Mouse (Mus musculus) C2C12 (cell line): ENCODE results near the gene Hecw2. TPM values are rescaled to one million over a fixed set of nuclear protein-coding genes. Genes with fewer than 3 reads are reported as not detected.

Experiments used
- H3K27me3 ChIP-seq: one replicate; pipeline ENCODE4 v1.6.1; 2011; ENCODE audit not compliant: control insufficient read depth, insufficient read depth, insufficient read length
- H3K36me3 ChIP-seq: one replicate; pipeline ENCODE4 v1.6.1; 2011; ENCODE audit not compliant: control insufficient read depth, insufficient read depth
- H3K4me3 ChIP-seq: one replicate; pipeline ENCODE4 v1.5.1; 2011; ENCODE audit warnings: mild to moderate bottlenecking, control low read depth; ENCODE audit not compliant: poor library complexity, insufficient read depth, severe bottlenecking
- H3K79me2 ChIP-seq: one replicate; pipeline ENCODE4 v1.6.1; 2011; ENCODE audit not compliant: control insufficient read depth, insufficient read depth
- H3K79me3 ChIP-seq: one replicate; pipeline ENCODE4 v1.6.1; 2011; ENCODE audit warnings: low read depth, control low read depth
- H3ac ChIP-seq: one replicate; pipeline ENCODE3; 2011; ENCODE audit warnings: low read depth; ENCODE audit not compliant: control insufficient read depth, insufficient read length
- CEBPB ChIP-seq: IDR thresholded peaks from one replicate; pipeline ENCODE4 v1.6.1; 2011; ENCODE audit warnings: low read depth, mild to moderate bottlenecking, control low read depth, moderate library complexity
- CTCF ChIP-seq: IDR thresholded peaks from one replicate; pipeline ENCODE4 v1.5.1; 2011; ENCODE audit not compliant: control insufficient read depth, insufficient read depth, insufficient read length
- FOSL1 ChIP-seq: IDR thresholded peaks from one replicate; pipeline ENCODE4 v1.8.0; 2011; ENCODE audit warnings: mild to moderate bottlenecking, low read length; ENCODE audit not compliant: poor library complexity, insufficient read depth, severe bottlenecking
- MAX ChIP-seq: IDR thresholded peaks from one replicate; pipeline ENCODE4 v1.6.1; 2011; ENCODE audit warnings: mild to moderate bottlenecking, control low read depth
- MYOD1 ChIP-seq: IDR thresholded peaks from one replicate; pipeline ENCODE4 v1.6.1; 2011; ENCODE audit warnings: low read depth; ENCODE audit not compliant: control insufficient read depth, insufficient read length
- MYOG ChIP-seq: IDR thresholded peaks from one replicate; pipeline ENCODE4 v1.6.1; 2011; ENCODE audit not compliant: control insufficient read depth, insufficient read length; ENCODE audit errors: extremely low read depth
- USF1 ChIP-seq: IDR thresholded peaks from one replicate; pipeline ENCODE4 v1.6.1; 2011; ENCODE audit warnings: low read depth, mild to moderate bottlenecking, control low read depth, moderate library complexity
- polyA plus RNA-seq: library from polyadenylated mRNA; unstranded; fragments of >200 nt; fragmentation: generic; extraction: Trizol; gene quantifications from one replicate; pipeline ENCODE4 v1.2.1, GENCODE M21; 2012; ENCODE audit warnings: missing spikeins

The Hecw2 gene
- polyA plus RNA-seq, 1 experiment, result 1.2 TPM

DNA sequence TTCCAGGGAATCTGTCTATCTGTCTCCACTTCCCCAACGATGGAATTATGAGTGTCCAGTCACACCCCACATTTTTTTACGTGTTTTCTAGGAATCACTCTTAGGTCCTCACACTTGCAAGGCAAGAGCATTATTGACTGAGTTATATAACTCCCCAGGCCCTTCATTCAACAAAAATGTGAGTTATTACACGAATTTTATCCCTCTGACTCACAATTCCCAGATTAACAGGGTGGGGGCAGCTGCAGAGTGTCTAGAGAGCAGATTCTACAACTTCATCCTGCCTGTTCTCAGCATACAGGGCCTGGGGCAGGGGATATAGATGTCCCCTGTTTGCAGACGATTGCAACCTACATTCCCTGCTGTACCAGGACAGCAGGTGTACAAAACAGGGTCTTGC is 255.7 kb downstream of the Hecw2 start:
- Histone ChIP-seq H3ac (no peak overlapping the region), H3K4me3 (no peak overlapping the region), H3K36me3 (no peaks in the 10 kb centered on the region), H3K79me2 (no peaks in the 10 kb centered on the region), H3K27me3 (no peaks in the 10 kb centered on the region), H3K79me3 (no peaks in the 10 kb centered on the region)
- no peak for TF ChIP-seq MYOG
- TF ChIP-seq MYOD1, result peak; percentile 12

DNA sequence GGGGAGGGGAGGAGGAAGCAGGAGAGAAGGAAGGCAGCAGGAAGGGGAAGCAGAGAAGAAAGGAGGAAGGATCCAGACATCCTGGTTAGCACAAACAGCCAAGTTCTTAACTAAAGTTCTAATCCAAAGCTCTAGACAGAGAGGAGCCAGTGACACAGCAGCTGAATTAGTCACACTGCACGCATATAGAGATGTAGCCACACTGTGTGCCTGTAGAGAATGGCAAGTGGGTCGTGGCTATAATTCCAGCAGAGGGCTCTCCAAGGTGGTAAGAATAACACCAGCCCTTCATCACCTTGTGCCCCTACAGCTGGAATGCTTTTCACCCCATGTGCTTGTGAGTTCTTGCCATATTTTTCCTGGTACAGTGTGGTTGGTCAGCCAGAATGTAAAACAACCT is 261.7 kb downstream of the Hecw2 start:
- no peak for TF ChIP-seq USF1
- no peak for TF ChIP-seq MYOG
- no peak for TF ChIP-seq CTCF
- TF ChIP-seq FOSL1, result no peak
- TF ChIP-seq MAX, result no peak
- TF ChIP-seq MYOD1, result no peak
- no peak for TF ChIP-seq CEBPB
- no peaks in the 10 kb centered on the region for H3K79me3 ChIP-seq

DNA sequence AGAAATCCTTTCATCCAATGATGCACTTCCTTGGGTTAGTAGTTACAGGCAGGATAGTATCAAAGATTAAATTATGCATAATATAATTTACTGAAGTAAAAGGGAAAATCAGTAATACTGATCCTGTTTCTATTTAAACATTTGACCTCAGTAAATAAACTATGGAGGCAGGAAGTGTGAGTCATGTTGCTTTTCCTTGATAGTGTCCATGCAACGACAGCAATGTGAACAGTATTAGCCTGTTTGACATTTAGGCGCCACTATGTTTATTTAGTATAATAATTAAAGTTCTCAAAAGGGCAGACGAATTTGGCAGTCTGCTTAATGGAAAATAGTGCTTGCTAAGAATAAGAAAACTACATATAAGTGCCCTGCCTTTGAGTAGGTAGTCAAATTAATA is 263.7 kb downstream of the Hecw2 start:
- no peak overlapping the region for H3ac ChIP-seq
- no peaks in the 10 kb centered on the region for H3K27me3 ChIP-seq
- H3K4me3 ChIP-seq, result no peak overlapping the region
- no peaks in the 10 kb centered on the region for H3K36me3 ChIP-seq
- H3K79me2 ChIP-seq, result no peaks in the 10 kb centered on the region
- no peaks in the 10 kb centered on the region for H3K79me3 ChIP-seq
- TF ChIP-seq CEBPB (no peak), MYOG (no peak), USF1 (no peak), FOSL1 (no peak), CTCF (no peak), MAX (no peak), MYOD1 (no peak)

More for the DNA sequence above, 261.7 kb downstream of the Hecw2 start:
- Histone ChIP-seq H3ac (no peak overlapping the region), H3K36me3 (no peaks in the 10 kb centered on the region), H3K4me3 (no peak overlapping the region), H3K27me3 (no peaks in the 10 kb centered on the region), H3K79me2 (no peaks in the 10 kb centered on the region)

DNA sequence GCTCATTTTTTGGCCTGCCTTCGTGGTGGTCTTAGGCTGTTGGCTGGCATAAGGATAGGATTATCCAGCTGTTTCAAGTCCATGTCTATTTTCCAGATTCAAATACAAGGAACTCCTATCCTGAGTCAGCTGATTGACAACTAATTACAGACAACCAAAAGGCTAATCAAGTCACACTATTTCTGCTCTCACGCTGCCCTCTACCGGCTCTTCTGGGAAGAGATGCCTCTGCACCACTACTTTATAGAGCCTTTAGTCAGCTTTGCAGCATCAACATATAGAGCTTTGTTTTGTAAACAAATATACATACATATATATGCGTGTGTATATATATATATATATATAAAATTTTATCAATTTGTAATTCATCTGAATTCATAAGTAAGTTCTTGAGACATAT is 267.4 kb downstream of the Hecw2 start:
- no peaks in the 10 kb centered on the region for H3K79me2 ChIP-seq
- H3K27me3 ChIP-seq, result no peaks in the 10 kb centered on the region

DNA sequence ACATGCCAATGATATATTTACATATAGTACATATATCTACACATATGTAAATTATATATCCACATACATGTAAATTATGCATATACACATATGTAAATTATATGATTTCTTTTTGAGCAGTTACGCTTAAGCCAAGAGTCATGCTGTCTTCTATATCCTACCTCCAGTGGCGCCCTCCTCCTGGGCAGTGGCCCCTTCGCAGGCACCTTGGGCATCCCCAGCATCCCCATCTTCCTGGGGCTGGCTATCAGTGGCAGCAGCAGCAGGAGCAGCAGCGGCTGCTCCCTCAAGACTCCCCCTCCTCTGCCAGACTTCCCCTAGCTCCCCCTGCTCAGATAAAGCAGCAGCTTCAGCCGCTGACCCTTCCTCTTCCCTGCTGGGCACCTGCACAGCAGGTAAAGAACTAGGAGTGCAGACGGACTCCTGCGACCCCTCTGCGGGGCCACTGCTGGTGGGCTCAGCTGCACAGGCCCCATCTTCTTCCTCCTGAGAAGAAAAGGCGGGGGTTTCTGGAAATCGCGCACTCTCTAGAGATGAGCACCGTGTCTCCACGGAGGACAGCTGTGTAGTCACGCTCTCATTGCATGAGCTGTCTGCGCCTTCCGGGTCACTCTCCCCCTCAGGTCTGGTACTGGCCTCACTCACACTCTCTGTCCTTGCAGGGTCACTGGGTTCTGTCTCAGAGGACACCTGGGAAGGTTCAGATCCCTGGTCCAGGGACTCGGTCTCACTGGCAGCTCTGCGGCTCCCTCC is 269.6 kb downstream of the Hecw2 start:
- H3ac ChIP-seq, result no peak overlapping the region
- no peaks in the 10 kb centered on the region for H3K36me3 ChIP-seq
- TF ChIP-seq MAX (no peak), MYOG (no peak), MYOD1 (no peak), CEBPB (no peak), USF1 (no peak), FOSL1 (no peak), CTCF (no peak)
- no peaks in the 10 kb centered on the region for H3K79me3 ChIP-seq
- no peak overlapping the region for H3K4me3 ChIP-seq
- no peaks in the 10 kb centered on the region for H3K79me2 ChIP-seq
- H3K27me3 ChIP-seq, result no peaks in the 10 kb centered on the region

More for the DNA sequence above, 267.4 kb downstream of the Hecw2 start:
- no peak overlapping the region for H3ac ChIP-seq
- no peak for TF ChIP-seq CTCF
- no peaks in the 10 kb centered on the region for H3K36me3 ChIP-seq
- H3K79me3 ChIP-seq, result no peaks in the 10 kb centered on the region
- H3K4me3 ChIP-seq, result no peak overlapping the region

DNA sequence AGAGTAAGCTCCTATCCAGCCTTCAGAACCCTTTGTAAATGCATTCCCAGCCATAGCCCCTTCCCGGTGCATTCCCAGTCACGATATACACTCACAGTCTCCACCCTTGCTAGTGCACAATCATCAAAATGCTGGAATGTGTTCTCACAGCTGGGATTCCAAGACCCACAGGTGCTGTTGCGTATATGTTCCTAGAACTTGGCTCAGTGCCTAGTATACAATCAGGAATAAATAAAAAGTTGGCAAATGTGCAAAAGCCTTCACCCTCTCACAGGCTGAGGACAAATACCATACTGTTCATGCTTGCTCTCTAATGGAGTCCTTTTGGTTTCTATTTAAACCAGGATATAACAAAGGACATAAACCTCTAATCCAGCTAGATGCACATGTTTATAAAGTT is 283.1 kb downstream of the Hecw2 start:
- Histone ChIP-seq H3K79me3 (no peaks in the 10 kb centered on the region), H3K36me3 (no peaks in the 10 kb centered on the region), H3K4me3 (no peak overlapping the region), H3K79me2 (no peaks in the 10 kb centered on the region), H3ac (no peak overlapping the region), H3K27me3 (no peaks in the 10 kb centered on the region)
- TF ChIP-seq USF1 (no peak), MAX (no peak), MYOD1 (no peak), MYOG (no peak), CTCF (no peak), FOSL1 (no peak), CEBPB (no peak)
